Mouse (Mus musculus): ENCODE measurements around the gene Zbtb4. TPM values are rescaled to one million over a fixed set of nuclear protein-coding genes. Genes with fewer than 3 reads are reported as not detected.

The Zbtb4 gene
- polyA plus RNA-seq, 1 experiment from 2014 or later: 0.70 TPM

DNA sequence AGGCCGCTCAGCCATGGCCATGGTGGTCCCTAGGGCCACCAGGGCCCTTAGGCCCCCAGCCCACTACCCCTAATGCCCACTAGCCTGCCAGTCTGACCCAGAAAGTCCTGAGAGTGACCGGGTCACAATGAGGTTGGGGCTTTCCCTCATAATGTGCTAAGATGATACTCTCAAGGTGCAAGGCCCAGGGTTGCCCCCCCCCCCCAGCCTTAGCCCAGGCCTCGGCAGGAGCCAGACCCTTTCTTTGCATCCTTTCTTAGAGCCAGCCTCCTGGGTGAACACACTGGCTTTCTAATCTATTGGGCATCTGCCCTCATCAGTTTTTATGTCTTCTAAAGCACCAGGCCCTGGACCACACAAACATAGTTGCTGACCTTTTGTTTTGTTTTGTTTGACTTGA, 56.4 kb downstream of the Zbtb4 start, which contains the start of gene Spem1:
TSS of gene Spem1 (minus strand) at position 101 of the 400 bp plus-strand sequence.
- Histone ChIP-seq H3K27me3 (replicated peaks) (peaks cover 24% of the 10 kb centered on the region), H3K9ac (no peak within 1 kb of the TSS), H3K9me3 (replicated peaks) (no peaks in the 10 kb centered on the region), H3K4me1 (no peaks in the 10 kb centered on the region), H3K4me2 (no peak within 1 kb of the TSS), H3K36me3 (peaks cover 23% of the 10 kb centered on the region), H3K27ac (no peak within 1 kb of the TSS), H3K4me3 (no peak within 1 kb of the TSS)
- no peak for ATAC-seq
- WGBS (ENCODE audit: insufficient replicate concordance): 77% methylated on average over 3 of the region's 3 CpGs

GRCm38 (mm10) chr11:69823456-69823855, 57.7 kb downstream of the Zbtb4 start:
- WGBS (ENCODE audit: insufficient replicate concordance): 55% methylated on average over 2 of the region's 2 CpGs
- Histone ChIP-seq H3K9me3 (replicated peaks) (no peaks in the 10 kb centered on the region), H3K27me3 (replicated peaks) (peaks cover 15% of the 10 kb centered on the region), H3K27ac (no peak overlapping the region), H3K4me3 (no peak overlapping the region), H3K4me2 (no peak overlapping the region), H3K4me1 (no peaks in the 10 kb centered on the region), H3K36me3 (peaks cover 37% of the 10 kb centered on the region), H3K9ac (no peak overlapping the region)
- ATAC-seq: no peak

DNA sequence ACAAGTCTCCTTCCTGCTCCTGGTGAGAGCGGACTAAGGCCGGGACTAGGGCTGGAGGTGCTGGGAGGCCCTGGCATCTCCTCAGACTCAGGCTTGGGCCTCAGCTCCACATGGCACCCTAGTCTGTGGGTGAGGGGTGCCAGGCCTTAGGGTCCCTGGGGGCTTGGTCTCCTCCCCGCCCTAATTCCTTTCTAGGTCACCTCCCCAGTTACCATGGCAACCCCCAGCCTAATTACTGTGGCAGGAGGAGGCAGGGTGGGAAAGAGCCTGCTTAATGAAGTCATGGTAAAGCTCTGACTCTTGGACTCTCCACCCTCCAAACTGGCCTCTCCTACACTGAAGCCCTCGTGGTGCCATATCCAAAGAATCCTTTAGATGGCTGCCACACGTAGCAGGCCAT, 63.1 kb downstream of the Zbtb4 start:
- Histone ChIP-seq H3K4me1 (peaks cover 13% of the 10 kb centered on the region), H3K9me3 (replicated peaks) (no peaks in the 10 kb centered on the region), H3K27me3 (replicated peaks) (peaks cover 49% of the 10 kb centered on the region), H3K4me3 (no peak overlapping the region), H3K4me2 (no peak overlapping the region), H3K27ac (no peak overlapping the region), H3K36me3 (peaks cover 41% of the 10 kb centered on the region), H3K9ac (no peak overlapping the region)
- no peak for ATAC-seq
- 75% methylated on average over 5 of the region's 5 CpGs for WGBS (ENCODE audit: insufficient replicate concordance)

GRCm38 (mm10) chr11:69833554-69833953, 67.8 kb downstream of the Zbtb4 start:
- Histone ChIP-seq H3K4me1 (peaks cover 54% of the 10 kb centered on the region), H3K27ac (no peak overlapping the region), H3K9me3 (replicated peaks) (no peaks in the 10 kb centered on the region), H3K4me3 (peak overlapping the region; percentile 44), H3K4me2 (peak overlapping the region; percentile 98), H3K27me3 (replicated peaks) (peaks cover 82% of the 10 kb centered on the region), H3K9ac (peak overlapping the region; percentile 68), H3K36me3 (0 out of 2 replicates have a peak, but pooled peaks cover 4% of the 10 kb centered on the region)
- 41% methylated on average over 8 of the region's 8 CpGs for WGBS (ENCODE audit: insufficient replicate concordance)
- no peak for ATAC-seq

Other genes starting within 250 kb of the Zbtb4 start
- gene Dnah2, start 216.8 kb upstream of the Zbtb4 start, polyA plus RNA-seq (2016; fragmentation: Nextera tagmentation; extraction: Ambion mirVana): 0.06 and 0.17 TPM in 2 replicates
- 1.7 and 2.3 TPM in 2 replicates for gene Efnb3, start 205.7 kb upstream of the Zbtb4 start, polyA plus RNA-seq (2016; fragmentation: Nextera tagmentation; extraction: Ambion mirVana)
- gene Wrap53, start 185.7 kb upstream of the Zbtb4 start, polyA plus RNA-seq (2016; fragmentation: Nextera tagmentation; extraction: Ambion mirVana): 24.3 and 27.1 TPM in 2 replicates
- 110 TPM in 2 replicates for gene Trp53, start 185.6 kb upstream of the Zbtb4 start, polyA plus RNA-seq (2016; fragmentation: Nextera tagmentation; extraction: Ambion mirVana)
- gene Atp1b2, start 160.0 kb upstream of the Zbtb4 start, polyA plus RNA-seq (2016; fragmentation: Nextera tagmentation; extraction: Ambion mirVana): 38.3 and 39.8 TPM in 2 replicates
- gene Shbg, start 148.0 kb upstream of the Zbtb4 start, polyA plus RNA-seq (2016; fragmentation: Nextera tagmentation; extraction: Ambion mirVana): 33.0 and 34.9 TPM in 2 replicates
- 11.5 and 12.4 TPM in 2 replicates for gene Sat2, start 143.9 kb upstream of the Zbtb4 start, polyA plus RNA-seq (2016; fragmentation: Nextera tagmentation; extraction: Ambion mirVana)
- 22.5 and 23.4 TPM in 2 replicates for gene Fxr2, start 132.9 kb upstream of the Zbtb4 start, polyA plus RNA-seq (2016; fragmentation: Nextera tagmentation; extraction: Ambion mirVana)
- not detected in 2 replicates for gene Sox15, start 110.6 kb upstream of the Zbtb4 start, polyA plus RNA-seq (2016; fragmentation: Nextera tagmentation; extraction: Ambion mirVana)
- 38.2 and 39.4 TPM in 2 replicates for gene Mpdu1, start 103.3 kb upstream of the Zbtb4 start, polyA plus RNA-seq (2016; fragmentation: Nextera tagmentation; extraction: Ambion mirVana)
- gene Cd68, start 99.8 kb upstream of the Zbtb4 start, polyA plus RNA-seq (2016; fragmentation: Nextera tagmentation; extraction: Ambion mirVana): 14.5 and 15.0 TPM in 2 replicates
- 393 and 408 TPM in 2 replicates for gene Eif4a1, start 93.5 kb upstream of the Zbtb4 start, polyA plus RNA-seq (2016; fragmentation: Nextera tagmentation; extraction: Ambion mirVana)
- 53.8 and 56.2 TPM in 2 replicates for gene Senp3, start 83.8 kb upstream of the Zbtb4 start, polyA plus RNA-seq (2016; fragmentation: Nextera tagmentation; extraction: Ambion mirVana)
- gene Tnfsf13, start 80.1 kb upstream of the Zbtb4 start, polyA plus RNA-seq (2016; fragmentation: Nextera tagmentation; extraction: Ambion mirVana): 0.14 and 0.23 TPM in 2 replicates
- gene Tnfsf12, start 70.1 kb upstream of the Zbtb4 start, polyA plus RNA-seq (2016; fragmentation: Nextera tagmentation; extraction: Ambion mirVana): 3.3 and 3.6 TPM in 2 replicates
- gene Tnfsfm13, start 69.8 kb upstream of the Zbtb4 start, polyA plus RNA-seq (2016; fragmentation: Nextera tagmentation; extraction: Ambion mirVana): 0.72 and 0.98 TPM in 2 replicates
- gene Polr2a, start 7.3 kb upstream of the Zbtb4 start, polyA plus RNA-seq (2016; fragmentation: Nextera tagmentation; extraction: Ambion mirVana): 17.4 and 20.2 TPM in 2 replicates
- gene Slc35g3, start 3.9 kb upstream of the Zbtb4 start, polyA plus RNA-seq (2016; fragmentation: Nextera tagmentation; extraction: Ambion mirVana): not detected in 2 replicates
- gene Chrnb1, start 30.0 kb downstream of the Zbtb4 start, polyA plus RNA-seq (2016; fragmentation: Nextera tagmentation; extraction: Ambion mirVana): 0.63 and 0.64 TPM in 2 replicates
- 0.45 and 0.48 TPM in 2 replicates for gene Fgf11, start 35.9 kb downstream of the Zbtb4 start, polyA plus RNA-seq (2016; fragmentation: Nextera tagmentation; extraction: Ambion mirVana)
- 0.59 and 0.72 TPM in 2 replicates for gene Tmem102, start 39.7 kb downstream of the Zbtb4 start, polyA plus RNA-seq (2016; fragmentation: Nextera tagmentation; extraction: Ambion mirVana)
- not detected in 2 replicates for gene Gm39566, start 49.4 kb downstream of the Zbtb4 start, polyA plus RNA-seq (2016; fragmentation: Nextera tagmentation; extraction: Ambion mirVana)
- gene Spem2, start 52.6 kb downstream of the Zbtb4 start, polyA plus RNA-seq (2016; fragmentation: Nextera tagmentation; extraction: Ambion mirVana): not detected in 2 replicates
- gene Spem1, start 56.3 kb downstream of the Zbtb4 start, polyA plus RNA-seq (2016; fragmentation: Nextera tagmentation; extraction: Ambion mirVana): not detected in 2 replicates
- 1.3 and 1.4 TPM in 2 replicates for gene Nlgn2, start 71.9 kb downstream of the Zbtb4 start, polyA plus RNA-seq (2016; fragmentation: Nextera tagmentation; extraction: Ambion mirVana)
- gene Tmem256, start 72.6 kb downstream of the Zbtb4 start, polyA plus RNA-seq (2016; fragmentation: Nextera tagmentation; extraction: Ambion mirVana): 330 and 338 TPM in 2 replicates
- 37.0 and 37.7 TPM in 2 replicates for gene Plscr3, start 80.5 kb downstream of the Zbtb4 start, polyA plus RNA-seq (2016; fragmentation: Nextera tagmentation; extraction: Ambion mirVana)
- 1.2 and 1.4 TPM in 2 replicates for gene Tnk1, start 92.8 kb downstream of the Zbtb4 start, polyA plus RNA-seq (2016; fragmentation: Nextera tagmentation; extraction: Ambion mirVana)
- not detected in 2 replicates for gene Tmem95, start 112.1 kb downstream of the Zbtb4 start, polyA plus RNA-seq (2016; fragmentation: Nextera tagmentation; extraction: Ambion mirVana)
- 1.3 TPM in 2 replicates for gene Kctd11, start 115.5 kb downstream of the Zbtb4 start, polyA plus RNA-seq (2016; fragmentation: Nextera tagmentation; extraction: Ambion mirVana)
- gene Acap1, start 129.6 kb downstream of the Zbtb4 start, polyA plus RNA-seq (2016; fragmentation: Nextera tagmentation; extraction: Ambion mirVana): 7.6 and 8.1 TPM in 2 replicates
- gene 2810408A11Rik, start 135.1 kb downstream of the Zbtb4 start, polyA plus RNA-seq (2016; fragmentation: Nextera tagmentation; extraction: Ambion mirVana): 2.3 TPM in 2 replicates
- 4.5 and 5.7 TPM in 2 replicates for gene Neurl4, start 135.2 kb downstream of the Zbtb4 start, polyA plus RNA-seq (2016; fragmentation: Nextera tagmentation; extraction: Ambion mirVana)
- gene Gps2, start 148.0 kb downstream of the Zbtb4 start, polyA plus RNA-seq (2016; fragmentation: Nextera tagmentation; extraction: Ambion mirVana): 125 TPM in 2 replicates
- 2,199 and 2,266 TPM in 2 replicates for gene Eif5a, start 156.0 kb downstream of the Zbtb4 start, polyA plus RNA-seq (2016; fragmentation: Nextera tagmentation; extraction: Ambion mirVana)
- 0.20 and 0.25 TPM in 2 replicates for gene Ybx2, start 169.9 kb downstream of the Zbtb4 start, polyA plus RNA-seq (2016; fragmentation: Nextera tagmentation; extraction: Ambion mirVana)
- 14.9 and 17.0 TPM in 2 replicates for gene Slc2a4, start 182.3 kb downstream of the Zbtb4 start, polyA plus RNA-seq (2016; fragmentation: Nextera tagmentation; extraction: Ambion mirVana)
- gene Cldn7, start 198.9 kb downstream of the Zbtb4 start, polyA plus RNA-seq (2016; fragmentation: Nextera tagmentation; extraction: Ambion mirVana): 2.8 and 3.3 TPM in 2 replicates
- 14.0 and 15.2 TPM in 2 replicates for gene Ctdnep1, start 215.2 kb downstream of the Zbtb4 start, polyA plus RNA-seq (2016; fragmentation: Nextera tagmentation; extraction: Ambion mirVana)
- 88.1 and 91.8 TPM in 2 replicates for gene Elp5, start 216.6 kb downstream of the Zbtb4 start, polyA plus RNA-seq (2016; fragmentation: Nextera tagmentation; extraction: Ambion mirVana)
- gene Gabarap, start 225.2 kb downstream of the Zbtb4 start, polyA plus RNA-seq (2016; fragmentation: Nextera tagmentation; extraction: Ambion mirVana): 260 and 270 TPM in 2 replicates
- gene Phf23, start 229.9 kb downstream of the Zbtb4 start, polyA plus RNA-seq (2016; fragmentation: Nextera tagmentation; extraction: Ambion mirVana): 39.5 and 40.9 TPM in 2 replicates
- 13.4 and 13.7 TPM in 2 replicates for gene Dvl2, start 234.7 kb downstream of the Zbtb4 start, polyA plus RNA-seq (2016; fragmentation: Nextera tagmentation; extraction: Ambion mirVana)
- 89.9 and 91.3 TPM in 2 replicates for gene Acadvl, start 249.5 kb downstream of the Zbtb4 start, polyA plus RNA-seq (2016; fragmentation: Nextera tagmentation; extraction: Ambion mirVana)